ENCODE assay signal across 19 mouse cellular contexts in genomic region chr6:147705936-147706335, GRCm38 (mm10).
DNase-seq lines count a peak whose midpoint lies in the region; ATAC-seq and TF ChIP-seq lines count a peak whose summit lies in the region.
"Had no signal": no experiment of that assay in that cellular context is flagged by ENCODE, and none has a peak within 500 bp of the region (broad histone marks: within the 10 kb centered on the region; RNA-seq: fewer than 3 reads in every experiment).

No protein-coding gene starts in this region.

- H3K9me3 ChIP-seq in lung, embryonic 16.5 days (ENCODE audit: control insufficient read depth, low read length), result no peaks in the 10 kb centered on the region
- no peaks in the 10 kb centered on the region for H3K9me3 ChIP-seq in lung, postnatal 0 days (ENCODE audit: low read length)
- H3K9me3 ChIP-seq: G1E had no signal

- H3K4me3 ChIP-seq in lung, embryonic 16.5 days (ENCODE audit: low read length), result no peak overlapping the region
- H3K4me3 ChIP-seq in lung, postnatal 0 days (ENCODE audit: low read depth, low read length), result no peak overlapping the region

- H3K4me2 ChIP-seq in lung, embryonic 16.5 days (ENCODE audit: low read depth, low read length), result no peak overlapping the region
- no peak overlapping the region for H3K4me2 ChIP-seq in lung, postnatal 0 days (replicated peaks; ENCODE audit: low read depth, low read length)

- no peak overlapping the region for H3K9ac ChIP-seq in lung, embryonic 16.5 days (ENCODE audit: low read length)
- no peak overlapping the region for H3K9ac ChIP-seq in lung, postnatal 0 days (replicated peaks; ENCODE audit: low read depth)

- ATAC-seq in lung, embryonic 16.5 days (ENCODE audit: low read depth), result peak; percentile 62
- peak; percentile 76 for ATAC-seq in lung, postnatal 0 days
- ATAC-seq: activated CD4-positive, CD25-positive, alpha-beta regulatory T cell, adult 4 months; CD4-positive, CD25-positive, alpha-beta regulatory T cell, adult 4 months; Patski had no signal

- H3K4me1 ChIP-seq in lung, embryonic 16.5 days (replicated peaks; ENCODE audit: control insufficient read depth, insufficient read depth, low read length), result no peaks in the 10 kb centered on the region
- H3K4me1 ChIP-seq in lung, postnatal 0 days (ENCODE audit: insufficient read depth, low read depth, low read length), result no peaks in the 10 kb centered on the region

- H3K36me3 ChIP-seq in lung, embryonic 16.5 days (ENCODE audit: control insufficient read depth, insufficient read depth, low read length), result no peaks in the 10 kb centered on the region
- no peaks in the 10 kb centered on the region for H3K36me3 ChIP-seq in lung, postnatal 0 days (ENCODE audit: insufficient read depth, low read length)
- H3K36me3 ChIP-seq: G1E had no signal

- TF ChIP-seq CTCF in lung, postnatal 0 days (IDR thresholded peaks at IDR 0.05), result no peak

- peak; percentile 79 for TF ChIP-seq EP300 in lung, postnatal 0 days (IDR thresholded peaks at IDR 0.05)

- H3K27me3 ChIP-seq in lung, embryonic 16.5 days (ENCODE audit: control insufficient read depth, insufficient read depth, low read depth, low read length), result no peaks in the 10 kb centered on the region
- no peaks in the 10 kb centered on the region for H3K27me3 ChIP-seq in lung, postnatal 0 days (replicated peaks; ENCODE audit: insufficient read depth, low read length)
- H3K27me3 ChIP-seq: CH12.LX, Patski had no signal

- WGBS in lung, embryonic 16.5 days, result 35% methylated on average over 3 of the region's 3 CpGs
- 45% methylated on average over 3 of the region's 3 CpGs for WGBS in lung, postnatal 0 days

- peak; percentile 57 for DNase-seq in heart, adult 11 months
- DNase-seq in heart, adult 9 months (ENCODE audit: low spot score in 2 of 2), result no peak
- DNase-seq in lung, postnatal 4 days, result no peak
- DNase-seq in lung, postnatal 0 days (ENCODE audit: low spot score), result peak; percentile 75
- DNase-seq in lung, postnatal 10 days, result no peak
- DNase-seq in lung, postnatal 36 days, result peak; percentile 17
- no peak for DNase-seq in lung, postnatal 14 days
- DNase-seq: adrenal gland, adult 8-10 months; adrenal gland, postnatal 25 days; adrenal gland, postnatal 36 days; B cell, adult 2 months; cerebellum, adult 11 months; cerebellum, adult 11-12 months had no signal

- H3K27ac ChIP-seq in lung, embryonic 16.5 days (ENCODE audit: low read length), result no peak overlapping the region
- no peak overlapping the region for H3K27ac ChIP-seq in lung, postnatal 0 days (ENCODE audit: low read length)

Comparison
In these comparisons a context has a peak if more than half of its experiments do, and no peak if none do; other contexts are left out.
1. DNase-seq: peak in heart, adult 11 months (single experiment), lung, postnatal 0 days (single experiment) and lung, postnatal 36 days (single experiment); none in heart, adult 9 months (0 of 2), lung, postnatal 4 days (0 of 2), lung, postnatal 10 days (single experiment) and lung, postnatal 14 days (single experiment).